Comparison of ENCODE assay signal across 9 mouse cellular contexts in the genomic region with DNA sequence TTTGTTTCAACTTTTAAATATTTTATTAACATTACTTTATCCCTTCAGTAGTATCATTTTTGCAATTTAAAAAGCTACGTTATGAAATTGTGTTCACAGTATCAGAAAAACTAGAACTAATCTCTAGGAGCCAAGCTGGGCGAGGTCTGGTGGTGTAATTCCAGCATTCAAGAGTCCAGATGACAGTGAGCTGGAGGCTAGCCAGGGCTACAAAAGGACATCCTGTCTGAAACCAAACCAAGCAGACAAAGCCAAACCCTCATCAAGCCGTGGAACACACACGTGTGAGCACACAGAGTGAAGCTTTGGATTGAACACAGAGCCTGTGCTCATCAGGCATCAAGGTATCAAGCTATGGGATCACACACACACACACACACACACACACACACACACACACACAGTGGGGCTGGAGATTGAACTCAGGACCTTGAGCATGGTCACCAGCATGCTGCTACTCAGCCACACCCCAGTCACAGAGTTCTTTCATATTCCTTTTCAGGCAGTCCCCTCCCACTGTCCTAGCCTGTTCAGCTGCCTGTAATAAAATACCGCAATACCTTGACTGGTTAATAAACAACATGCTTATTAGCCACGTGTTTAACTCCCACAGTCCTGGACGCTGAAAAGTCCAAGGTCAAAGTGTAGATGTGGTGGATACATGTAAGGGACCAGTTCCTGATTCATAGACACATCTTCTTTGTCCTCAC. TPM values are rescaled to one million over a fixed set of nuclear protein-coding genes. Genes with fewer than 3 reads are reported as not detected.
DNase-seq lines count a peak whose midpoint lies in the region; ATAC-seq and TF ChIP-seq lines count a peak whose summit lies in the region.
"Had no signal": no experiment of that assay in that cellular context is flagged by ENCODE, and none has a peak within 500 bp of the region (broad histone marks: within the 10 kb centered on the region; RNA-seq: fewer than 3 reads in every experiment).

No protein-coding gene starts in this region.

- H3K9me3 ChIP-seq in lung, embryonic 14.5 days (ENCODE audit: low read depth, low read length), result no peaks in the 10 kb centered on the region; the same call in 1 of the 2 replicates
- H3K9me3 ChIP-seq: midbrain, embryonic 12.5 days had no signal

- intact Hi-C loops in left cerebral cortex, postnatal 36 days (cut with DNase I), result loop anchor here (10.0 kb wide), 1 partner anchor 1802 kb away; no protein-coding TSS in a partner anchor

- no peak overlapping the region for H3K9ac ChIP-seq in lung, embryonic 14.5 days
- H3K9ac ChIP-seq: midbrain, embryonic 12.5 days had no signal

- no peaks in the 10 kb centered on the region for H3K27me3 ChIP-seq in lung, embryonic 14.5 days (ENCODE audit: insufficient read depth, low read length)
- H3K27me3 ChIP-seq: midbrain, embryonic 12.5 days had no signal

- 60% methylated on average over 7 of the region's 7 CpGs for whole genome bisulfite sequencing in lung, embryonic 14.5 days

- peak; percentile 50 for DNase-seq in cerebellum, adult 11-12 months
- no peak for DNase-seq in cerebellum, adult 8-10 months
- DNase-seq in brain, adult 2 months (ENCODE audit: low read depth, low spot score), result peak; percentile 70
- peak; percentile 79 for DNase-seq in heart, postnatal 4 days
- DNase-seq in lung, embryonic 14.5 days, result peak; percentile 51
- DNase-seq in left cerebral cortex, adult 11 months (ENCODE audit: low spot score), result no peak
- DNase-seq in frontal cortex, postnatal 36 days (ENCODE audit: low spot score in 2 of 2), result no peak
- no peak for DNase-seq in left cerebral cortex, postnatal 36 days (ENCODE audit: low spot score in 2 of 2)

- no peak overlapping the region for H3K4me3 ChIP-seq in lung, embryonic 14.5 days (ENCODE audit: low read depth, low read length)
- H3K4me3 ChIP-seq: midbrain, embryonic 12.5 days had no signal

- no peak overlapping the region for H3K4me2 ChIP-seq in lung, embryonic 14.5 days
- H3K4me2 ChIP-seq: midbrain, embryonic 12.5 days had no signal

- TF ChIP-seq CTCF in lung, embryonic 14.5 days (IDR thresholded peaks at IDR 0.05; ENCODE audit: low read depth), result no peak

- no peaks in the 10 kb centered on the region for H3K36me3 ChIP-seq in lung, embryonic 14.5 days (ENCODE audit: insufficient read depth)
- H3K36me3 ChIP-seq: midbrain, embryonic 12.5 days had no signal

- H3K4me1 ChIP-seq in lung, embryonic 14.5 days (ENCODE audit: insufficient read depth), result no peaks in the 10 kb centered on the region

- no peak for ATAC-seq in lung, embryonic 14.5 days (ENCODE audit: insufficient read depth)

- H3K27ac ChIP-seq in lung, embryonic 14.5 days (ENCODE audit: low read depth), result no peak overlapping the region
- H3K27ac ChIP-seq: midbrain, embryonic 12.5 days had no signal

RNA-seq across cellular contexts. Expression of gene Slc30a5, which starts 9.9 kb away (rescaled TPM):
- total RNA-seq in heart, postnatal 4 days (2021), result 10 to 100 TPM; 32.6 to 33.5 TPM
- polyA plus RNA-seq in lung, embryonic 14.5 days (2014; fragmentation: Nextera tagmentation; extraction: Ambion mirVana), result 63.3 and 64.6 TPM in 2 replicates
- 10 to 100 TPM; 44.7 to 46.4 TPM for total RNA-seq in left cerebral cortex, postnatal 36 days (2021)

RNA-seq across cellular contexts. Expression of gene Ccnb1, which starts 56.8 kb away (rescaled TPM):
- 10 to 100 TPM; 77.4 to 91.6 TPM for total RNA-seq in heart, postnatal 4 days (2021)
- polyA plus RNA-seq in lung, embryonic 14.5 days (2014; fragmentation: Nextera tagmentation; extraction: Ambion mirVana), result 329 and 358 TPM in 2 replicates
- 1 to 10 TPM in 1 of 2 experiments, under 1 TPM in 1; 0.70 to 1.0 TPM for total RNA-seq in left cerebral cortex, postnatal 36 days (2021)

Comparison
In these comparisons a context has a peak if more than half of its experiments do, and no peak if none do; other contexts are left out.
1. DNase-seq: peak in cerebellum, adult 11-12 months (single experiment), brain, adult 2 months (single experiment), heart, postnatal 4 days (single experiment) and lung, embryonic 14.5 days (single experiment); none in cerebellum, adult 8-10 months (single experiment), left cerebral cortex, adult 11 months (single experiment), frontal cortex, postnatal 36 days (0 of 2) and left cerebral cortex, postnatal 36 days (0 of 2).
2. RNA of gene Ccnb1, which starts 56.8 kb away (total RNA-seq): 77.4 to 91.6 TPM in heart, postnatal 4 days; 0.70 to 1.0 TPM in left cerebral cortex, postnatal 36 days; every median in the first group is over 10 times any median in the second.